Comparison of ENCODE assay signal across 16 mouse cellular contexts in the genomic region with DNA sequence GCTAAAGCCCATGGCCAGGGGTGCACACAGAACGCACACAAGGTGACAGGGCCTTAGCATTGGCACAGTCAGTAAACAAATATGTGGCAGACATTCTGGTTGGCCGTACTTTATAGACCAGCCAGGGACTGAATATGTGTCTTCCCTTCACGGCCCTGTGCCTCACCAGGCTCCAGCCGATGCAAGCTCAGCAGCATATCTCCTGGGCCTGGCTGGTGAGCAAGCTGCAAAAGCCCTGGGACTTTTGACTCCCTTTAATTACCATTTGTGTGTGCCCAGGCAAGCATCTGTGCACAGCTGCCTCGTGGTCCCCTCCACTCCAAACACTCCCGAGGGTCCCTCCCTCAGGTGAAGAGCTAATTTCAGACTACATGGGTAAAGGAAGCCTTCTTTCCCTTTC.
A peak's percentile ranks its signal among the peaks of the same experiment; 100 is the strongest.
DNase-seq lines count a peak whose midpoint lies in the region; ATAC-seq lines count a peak whose summit lies in the region.
"Had no signal": no experiment of that assay in that cellular context is flagged by ENCODE, and none has a peak within 500 bp of the region (broad histone marks: within the 10 kb centered on the region; RNA-seq: fewer than 3 reads in every experiment).

No protein-coding gene starts in this region.

- H3K36me3 ChIP-seq in forebrain, embryonic 12.5 days (replicated peaks), result no peaks in the 10 kb centered on the region
- no peaks in the 10 kb centered on the region for H3K36me3 ChIP-seq in forebrain, embryonic 16.5 days (ENCODE audit: control insufficient read depth, insufficient read depth)
- no peaks in the 10 kb centered on the region for H3K36me3 ChIP-seq in embryonic facial prominence, embryonic 15.5 days
- no peaks in the 10 kb centered on the region for H3K36me3 ChIP-seq in kidney, embryonic 14.5 days (ENCODE audit: control insufficient read depth, insufficient read depth, low read length)
- H3K36me3 ChIP-seq in limb, embryonic 12.5 days, result no peaks in the 10 kb centered on the region
- H3K36me3 ChIP-seq: liver, embryonic 13.5 days had no signal

- H3K4me3 ChIP-seq in forebrain, embryonic 12.5 days (replicated peaks), result no peak overlapping the region
- H3K4me3 ChIP-seq in forebrain, embryonic 16.5 days (replicated peaks; ENCODE audit: low read length), result no peak overlapping the region
- H3K4me3 ChIP-seq in embryonic facial prominence, embryonic 15.5 days (replicated peaks), result no peak overlapping the region
- no peak overlapping the region for H3K4me3 ChIP-seq in kidney, embryonic 14.5 days (ENCODE audit: low read length)
- H3K4me3 ChIP-seq in limb, embryonic 12.5 days (replicated peaks), result no peak overlapping the region
- H3K4me3 ChIP-seq: forebrain, embryonic 13.5 days; liver, embryonic 13.5 days had no signal

- no peak for ATAC-seq in forebrain, embryonic 12.5 days (ENCODE audit: low FRiP score)
- no peak for ATAC-seq in forebrain, embryonic 16.5 days
- ATAC-seq in embryonic facial prominence, embryonic 15.5 days (ENCODE audit: insufficient number of reproducible peaks, low FRiP score, low TSS enrichment, low read depth), result no peak
- no peak for ATAC-seq in kidney, embryonic 14.5 days (ENCODE audit: low FRiP score, low TSS enrichment)
- ATAC-seq in limb, embryonic 12.5 days (ENCODE audit: insufficient number of reproducible peaks, insufficient read depth, low FRiP score, low TSS enrichment, low read depth), result no peak
- ATAC-seq: forebrain, embryonic 13.5 days; lung, postnatal 0 days had no signal

- DNase-seq in ovary, postnatal 14 days (ENCODE audit: low spot score), result no peak
- no peak for DNase-seq in cerebellum, adult 9-11 months
- no peak for DNase-seq in spleen, postnatal 4 days (ENCODE audit: low spot score in 2 of 2)
- DNase-seq: adrenal gland, adult 2 months; cerebellum, adult 8-10 months; gastrocnemius, postnatal 14 days; liver, embryonic 13.5 days had no signal

- no peak overlapping the region for H3K4me2 ChIP-seq in forebrain, embryonic 12.5 days
- no peak overlapping the region for H3K4me2 ChIP-seq in forebrain, embryonic 16.5 days (ENCODE audit: low read length)
- H3K4me2 ChIP-seq in embryonic facial prominence, embryonic 15.5 days (replicated peaks), result no peak overlapping the region
- H3K4me2 ChIP-seq in kidney, embryonic 14.5 days (replicated peaks; ENCODE audit: low read depth, low read length), result no peak overlapping the region
- H3K4me2 ChIP-seq in limb, embryonic 12.5 days, result no peak overlapping the region; the same call in 1 of the 2 replicates
- H3K4me2 ChIP-seq: forebrain, embryonic 13.5 days; heart, embryonic 11.5 days; liver, embryonic 13.5 days; midbrain, embryonic 11.5 days had no signal

- peaks cover 36% of the 10 kb centered on the region for H3K4me1 ChIP-seq in forebrain, embryonic 12.5 days
- peaks cover 7% of the 10 kb centered on the region for H3K4me1 ChIP-seq in forebrain, embryonic 16.5 days (replicated peaks; ENCODE audit: control insufficient read depth, insufficient read depth, low read length)
- H3K4me1 ChIP-seq in embryonic facial prominence, embryonic 15.5 days, result peaks cover 32% of the 10 kb centered on the region
- H3K4me1 ChIP-seq in kidney, embryonic 14.5 days (ENCODE audit: control insufficient read depth, insufficient read depth, low read length), result peaks cover 32% of the 10 kb centered on the region
- H3K4me1 ChIP-seq in limb, embryonic 12.5 days (replicated peaks), result peaks cover 43% of the 10 kb centered on the region
- H3K4me1 ChIP-seq: liver, embryonic 13.5 days had no signal

- H3K9ac ChIP-seq in forebrain, embryonic 12.5 days, result 0 out of 2 replicates have a peak overlapping the region, but pooled peaks have one; percentile 21
- H3K9ac ChIP-seq in forebrain, embryonic 16.5 days (replicated peaks; ENCODE audit: low read depth, low read length), result no peak overlapping the region
- no peak overlapping the region for H3K9ac ChIP-seq in embryonic facial prominence, embryonic 15.5 days
- no peak overlapping the region for H3K9ac ChIP-seq in kidney, embryonic 14.5 days (ENCODE audit: low read depth, low read length)
- no peak overlapping the region for H3K9ac ChIP-seq in limb, embryonic 12.5 days (replicated peaks)
- H3K9ac ChIP-seq: liver, embryonic 13.5 days had no signal

- no peak overlapping the region for H3K27ac ChIP-seq in forebrain, embryonic 12.5 days
- H3K27ac ChIP-seq in forebrain, embryonic 16.5 days (ENCODE audit: low read length), result no peak overlapping the region
- H3K27ac ChIP-seq in embryonic facial prominence, embryonic 15.5 days (replicated peaks), result 0 out of 2 replicates have a peak overlapping the region, but pooled peaks have one; percentile 11
- peak overlapping the region; percentile 10; the same call in 1 of the 2 replicates for H3K27ac ChIP-seq in kidney, embryonic 14.5 days (ENCODE audit: low read depth, low read length)
- peak overlapping the region; percentile 59 for H3K27ac ChIP-seq in limb, embryonic 12.5 days
- H3K27ac ChIP-seq: forebrain, embryonic 13.5 days; liver, embryonic 13.5 days had no signal

- WGBS in forebrain, embryonic 12.5 days, result 22% methylated on average over 6 of the region's 6 CpGs
- WGBS in forebrain, embryonic 16.5 days, result 36% methylated on average over 6 of the region's 6 CpGs
- 45% methylated on average over 6 of the region's 6 CpGs for WGBS in embryonic facial prominence, embryonic 15.5 days
- WGBS in kidney, embryonic 14.5 days, result 23% methylated on average over 6 of the region's 6 CpGs
- whole genome bisulfite sequencing in limb, embryonic 12.5 days, result 21% methylated on average over 6 of the region's 6 CpGs

- peaks cover 69% of the 10 kb centered on the region for H3K27me3 ChIP-seq in forebrain, embryonic 12.5 days
- peaks cover 27% of the 10 kb centered on the region for H3K27me3 ChIP-seq in forebrain, embryonic 16.5 days (replicated peaks; ENCODE audit: control insufficient read depth, insufficient read depth, low read length)
- H3K27me3 ChIP-seq in embryonic facial prominence, embryonic 15.5 days, result no peaks in the 10 kb centered on the region
- no peaks in the 10 kb centered on the region for H3K27me3 ChIP-seq in kidney, embryonic 14.5 days (ENCODE audit: control insufficient read depth, insufficient read depth, low read length)
- peaks cover 42% of the 10 kb centered on the region for H3K27me3 ChIP-seq in limb, embryonic 12.5 days
- H3K27me3 ChIP-seq: liver, embryonic 13.5 days had no signal

- H3K9me3 ChIP-seq in forebrain, embryonic 12.5 days, result no peaks in the 10 kb centered on the region
- no peaks in the 10 kb centered on the region for H3K9me3 ChIP-seq in forebrain, embryonic 16.5 days (ENCODE audit: control insufficient read depth, low read length)
- H3K9me3 ChIP-seq in embryonic facial prominence, embryonic 15.5 days (replicated peaks), result no peaks in the 10 kb centered on the region
- H3K9me3 ChIP-seq in kidney, embryonic 14.5 days (ENCODE audit: control insufficient read depth, low read length), result no peaks in the 10 kb centered on the region
- no peaks in the 10 kb centered on the region for H3K9me3 ChIP-seq in limb, embryonic 12.5 days
- H3K9me3 ChIP-seq: forebrain, embryonic 13.5 days; liver, embryonic 13.5 days had no signal

Comparison
In these comparisons a context has a peak if more than half of its experiments do, and no peak if none do; other contexts are left out.
1. H3K27ac ChIP-seq: peak in embryonic facial prominence, embryonic 15.5 days (single experiment), kidney, embryonic 14.5 days (single experiment) and limb, embryonic 12.5 days (single experiment); none in forebrain, embryonic 12.5 days (single experiment) and forebrain, embryonic 16.5 days (single experiment).